Mouse (Mus musculus) E14TG2a.4 (cell line): Measurements from ENCODE around the gene Ttc6.

Experiments used
- CTCF ChIP-seq: conservative IDR thresholded peaks from 2 replicates; pipeline ENCODE4 v1.5.1; 2014; ENCODE audit warnings: low read length
- NANOG ChIP-seq: IDR thresholded peaks from 2 replicates; pipeline ENCODE4 v1.6.1; 2014; ENCODE audit warnings: borderline replicate concordance, low read length, mixed read lengths
- POU5F1 ChIP-seq: IDR thresholded peaks from 2 replicates; pipeline ENCODE4 v1.6.1; 2014; ENCODE audit warnings: low read length, borderline replicate concordance

GRCm38 (mm10) chr12:57536909-57537670 lies 26.8 kb upstream of the Ttc6 start:
- TF ChIP-seq CTCF (no peak), POU5F1 (no peak), NANOG (no peak)
